Mouse (Mus musculus) MEL (cell line): Measurements from ENCODE around the gene Gale. TPM values are rescaled to one million over a fixed set of nuclear protein-coding genes. Genes with fewer than 3 reads are reported as not detected.

Experiments used
- DNase-seq: peaks from one replicate; pipeline ENCODE4 v3.0.0; 2011; ENCODE audit warnings: low read depth, low spot score
- H3K27ac ChIP-seq: 2 replicates; pipeline ENCODE4 v1.5.1; 2012; ENCODE audit warnings: low read depth, mild to moderate bottlenecking, control low read depth, low read length, moderate library complexity; ENCODE audit not compliant: control insufficient read depth
- H3K27me3 ChIP-seq, 2 experiments: fragments of 150-350 bp in 1 of 2; sonication (generic) in 1 of 2; 2 replicates each; pipeline ENCODE4 v1.6.1; 2012; ENCODE audit warnings: low read length in 2 of 2, mild to moderate bottlenecking in 2 of 2, improper control_type of control experiment in 1 of 2, moderate library complexity in 1 of 2; ENCODE audit not compliant: insufficient read depth in 2 of 2, control insufficient read depth in 1 of 2
- H3K36me3 ChIP-seq, 2 experiments: 2 replicates each; pipeline ENCODE4 v1.6.1; 2012 to 2014; ENCODE audit warnings: low read length in 2 of 2, improper control_type of control experiment in 1 of 2, inconsistent platforms in 1 of 2, mild to moderate bottlenecking in 1 of 2; ENCODE audit not compliant: insufficient read depth in 2 of 2, control insufficient read depth in 1 of 2
- H3K4me1 ChIP-seq, 2 experiments: fragments of 150-350 bp in 1 of 2; sonication (generic) in 1 of 2; 2 replicates each; pipeline ENCODE4 v1.6.1; 2012; ENCODE audit warnings: low read length in 2 of 2, improper control_type of control experiment in 1 of 2, mild to moderate bottlenecking in 1 of 2; ENCODE audit not compliant: insufficient read depth in 2 of 2, control insufficient read depth in 1 of 2
- H3K4me3 ChIP-seq, 2 experiments: fragments of 150-350 bp in 1 of 2; sonication (generic) in 1 of 2; 2 replicates each; pipeline ENCODE4 v1.5.1; 2012; ENCODE audit warnings: low read depth in 2 of 2, low read length in 2 of 2, mild to moderate bottlenecking in 2 of 2, moderate library complexity in 2 of 2, control low read depth in 1 of 2, improper control_type of control experiment in 1 of 2; ENCODE audit not compliant: control insufficient read depth in 1 of 2, insufficient read depth in 1 of 2
- H3K79me2 ChIP-seq: 2 replicates; pipeline ENCODE4 v1.6.1; 2012; ENCODE audit warnings: mild to moderate bottlenecking, low read length, moderate library complexity; ENCODE audit not compliant: control insufficient read depth, poor library complexity, insufficient read depth
- H3K9ac ChIP-seq: 2 replicates; pipeline ENCODE4 v1.6.1; 2012; ENCODE audit warnings: low read depth, mild to moderate bottlenecking, control low read depth, low read length, moderate library complexity; ENCODE audit not compliant: control insufficient read depth, poor library complexity, severe bottlenecking
- H3K9me3 ChIP-seq: fragments of 150-350 bp; sonication (generic); replicated peaks from 2 replicates; pipeline ENCODE4 v1.6.1; 2012; ENCODE audit warnings: mild to moderate bottlenecking, low read length, improper control_type of control experiment, moderate library complexity; ENCODE audit not compliant: insufficient read depth
- E2F4 ChIP-seq: IDR thresholded peaks from 2 replicates; pipeline ENCODE4 v1.6.1; 2011; ENCODE audit warnings: low read depth, low read length, improper control_type of control experiment, borderline replicate concordance
- ELF1 ChIP-seq: IDR thresholded peaks from 2 replicates; pipeline ENCODE4 v1.6.1; 2014; ENCODE audit warnings: low read depth, mild to moderate bottlenecking, inconsistent platforms, low read length, improper control_type of control experiment, moderate library complexity
- EP300 ChIP-seq, 2 experiments: IDR thresholded peaks; 2 replicates each; pipeline ENCODE4 v1.6.1; 2011; ENCODE audit warnings: improper control_type of control experiment in 2 of 2, low read length in 2 of 2, low read depth in 1 of 2, mild to moderate bottlenecking in 1 of 2
- GABPA ChIP-seq: IDR thresholded peaks from 2 replicates; pipeline ENCODE4 v1.6.1; 2012; ENCODE audit warnings: low read depth, mild to moderate bottlenecking, inconsistent platforms, low read length, improper control_type of control experiment, moderate library complexity
- KAT2A ChIP-seq: conservative IDR thresholded peaks from 2 replicates; pipeline ENCODE4 v1.6.1; 2012; ENCODE audit warnings: low read depth, low read length, improper control_type of control experiment, inconsistent platforms
- MAX ChIP-seq: IDR thresholded peaks from 2 replicates; pipeline ENCODE4 v1.6.1; 2011; ENCODE audit warnings: low read length, improper control_type of control experiment
- MEF2A ChIP-seq: IDR thresholded peaks from 2 replicates; pipeline ENCODE4 v1.6.1; 2014; ENCODE audit warnings: low read depth, mild to moderate bottlenecking, inconsistent platforms, low read length, improper control_type of control experiment; ENCODE audit not compliant: poor library complexity, insufficient replicate concordance, severe bottlenecking; ENCODE audit errors: extremely low read depth
- MXI1 ChIP-seq: IDR thresholded peaks from 2 replicates; pipeline ENCODE4 v1.6.1; 2011; ENCODE audit warnings: mild to moderate bottlenecking, low read depth, low read length, improper control_type of control experiment
- MYC ChIP-seq: IDR thresholded peaks from 2 replicates; pipeline ENCODE4 v1.6.1; 2011; ENCODE audit warnings: low read depth, mild to moderate bottlenecking, low read length, improper control_type of control experiment, moderate library complexity
- NRF1 ChIP-seq: IDR thresholded peaks from 2 replicates; pipeline ENCODE4 v1.6.1; 2014; ENCODE audit warnings: low read depth, mild to moderate bottlenecking, inconsistent platforms, low read length, improper control_type of control experiment, moderate library complexity; ENCODE audit not compliant: poor library complexity, insufficient read depth, severe bottlenecking
- POLR2A ChIP-seq, 2 experiments: IDR thresholded peaks; 2 replicates each; pipeline ENCODE4 v1.6.1; 2011 to 2012; ENCODE audit warnings: low read length in 2 of 2, mild to moderate bottlenecking in 2 of 2, control low read depth in 1 of 2, improper control_type of control experiment in 1 of 2, low read depth in 1 of 2, moderate library complexity in 1 of 2; ENCODE audit not compliant: control insufficient read depth in 1 of 2, insufficient read depth in 1 of 2, poor library complexity in 1 of 2
- POLR2AphosphoS2 ChIP-seq: IDR thresholded peaks from 2 replicates; pipeline ENCODE4 v1.6.1; 2011; ENCODE audit warnings: low read length, improper control_type of control experiment
- RAD21 ChIP-seq: IDR thresholded peaks from 2 replicates; pipeline ENCODE4 v1.6.1; 2011; ENCODE audit warnings: mild to moderate bottlenecking, low read depth, low read length, improper control_type of control experiment
- RCOR1 ChIP-seq: IDR thresholded peaks from 2 replicates; pipeline ENCODE4 v1.6.1; 2012; ENCODE audit warnings: low read depth, mild to moderate bottlenecking, inconsistent platforms, low read length, improper control_type of control experiment
- SIN3A ChIP-seq: IDR thresholded peaks from 2 replicates; pipeline ENCODE4 v1.6.1; 2012; ENCODE audit warnings: low read length, improper control_type of control experiment, inconsistent platforms
- SMC3 ChIP-seq: IDR thresholded peaks from 2 replicates; pipeline ENCODE4 v1.6.1; 2011; ENCODE audit warnings: low read depth, low read length, improper control_type of control experiment
- TAL1 ChIP-seq: IDR thresholded peaks from 2 replicates; pipeline ENCODE4 v1.6.1; 2012; ENCODE audit warnings: mild to moderate bottlenecking, inconsistent platforms, low read length, moderate library complexity, mixed read lengths
- TBP ChIP-seq: IDR thresholded peaks from 2 replicates; pipeline ENCODE4 v1.8.0; 2011; ENCODE audit warnings: low read depth, low read length, improper control_type of control experiment
- USF1 ChIP-seq: IDR thresholded peaks from 2 replicates; pipeline ENCODE4 v1.6.1; 2014; ENCODE audit warnings: low read depth, mild to moderate bottlenecking, inconsistent platforms, low read length, improper control_type of control experiment, moderate library complexity
- ZMIZ1 ChIP-seq: IDR thresholded peaks from 2 replicates; pipeline ENCODE4 v1.6.1; 2012; ENCODE audit warnings: low read depth, mild to moderate bottlenecking, inconsistent platforms, low read length, improper control_type of control experiment, moderate library complexity
- polyA plus RNA-seq, 2 experiments: library from polyadenylated mRNA; stranded (reverse) in 1 of 2; unstranded in 1 of 2; fragments of >175 nt in 1 of 2; fragments of >200 nt in 1 of 2; gene quantifications; 2 replicates each; pipeline versions ENCODE4 v1.2.1 to v1.2.4; 2012; ENCODE audit warnings: low replicate concordance in 2 of 2, low read depth in 1 of 2; ENCODE audit not compliant: insufficient read length in 2 of 2, insufficient read depth in 1 of 2, missing spikeins in 1 of 2
- total RNA-seq: library from RNA; depleted of rRNA; stranded (reverse); fragments of 300-350 nt; gene quantifications from 2 replicates; pipeline ENCODE4 v1.2.3, GENCODE M21; 2012; rRNA removed

The Gale gene
- total and polyA plus RNA-seq, 3 experiments, result 24.5 to 31.2 TPM; not detected in 1

- no peak for TF ChIP-seq MXI1
- TF ChIP-seq POLR2AphosphoS2, result no peak
- no peak for TF ChIP-seq TBP
- Histone ChIP-seq H3K27ac (no peak overlapping the region), H3K79me2 (peaks cover 9% of the 10 kb centered on the region), H3K36me3 (peaks cover 0 to 38% of the 10 kb centered on the region in 2 experiments; a peak in 2 of 4 replicates), H3K27me3 (no peaks in the 10 kb centered on the region), H3K4me1 (no peaks in the 10 kb centered on the region), H3K9me3 (no peaks in the 10 kb centered on the region), H3K4me3 (no peak overlapping the region), H3K9ac (no peak overlapping the region)
- DNase-seq, result no peak
Observed at GRCm38 (mm10) chr4:136010586-136010985, 47.1 kb downstream of the Gale start.

DNA sequence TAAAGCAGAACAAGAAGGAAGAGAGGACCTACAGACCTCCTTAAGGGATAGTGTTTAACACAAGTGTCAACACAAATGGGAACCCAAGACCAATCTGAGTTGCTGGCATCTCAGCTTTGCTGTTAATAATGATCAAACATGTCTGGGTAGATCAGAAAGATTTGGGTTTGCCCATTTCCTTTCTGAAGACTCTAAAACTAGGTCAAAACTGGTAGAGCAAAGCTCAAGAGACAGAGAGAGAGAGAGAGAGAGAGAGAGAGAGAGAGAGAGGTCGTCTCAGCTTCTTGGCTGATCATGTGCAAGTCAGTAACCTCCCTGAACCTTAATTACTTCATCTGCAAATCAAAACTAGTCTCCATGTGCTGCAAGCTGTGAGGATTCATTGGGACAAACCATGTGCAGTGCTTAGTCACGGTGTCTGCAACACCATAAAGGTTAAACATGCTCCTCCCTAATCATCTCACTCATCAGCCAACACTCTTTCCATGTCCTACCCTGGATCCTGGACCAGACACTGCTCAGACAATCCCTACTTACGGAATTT lies 52.6 kb downstream of the Gale start:
- Histone ChIP-seq H3K9ac (no peak overlapping the region), H3K36me3 (peaks cover 17 to 18% of the 10 kb centered on the region in 2 experiments), H3K4me1 (peaks cover 9 to 10% of the 10 kb centered on the region in 2 experiments), H3K27me3 (no peaks in the 10 kb centered on the region), H3K27ac (no peak overlapping the region), H3K4me3 (no peak overlapping the region), H3K79me2 (peaks cover 58% of the 10 kb centered on the region), H3K9me3 (no peaks in the 10 kb centered on the region)
- TF ChIP-seq KAT2A (no peak), SIN3A (no peak), EP300 (IDR thresholded peaks at IDR 0.05; ENCODE audit: low read depth in 1 of 2, low read length in 2 of 2) (no peak), MYC (no peak), RCOR1 (no peak), USF1 (no peak), ELF1 (no peak), SMC3 (no peak), E2F4 (no peak), MEF2A (no peak), MXI1 (no peak), POLR2A (IDR thresholded peaks at IDR 0.05; ENCODE audit: control insufficient read depth in 1 of 2, insufficient read depth in 1 of 2, low read depth in 1 of 2, low read length in 2 of 2, poor library complexity in 1 of 2) (no peak), ZMIZ1 (no peak), NRF1 (no peak), TBP (no peak), GABPA (no peak), MAX (no peak), TAL1 (no peak), RAD21 (no peak), POLR2AphosphoS2 (no peak)
- DNase-seq, result no peak

Other genes with a start within 250 kb of the Gale start
- gene Il22ra1, start 235.6 kb upstream of the Gale start, total RNA-seq, result not detected in 2 replicates
- under 1 TPM in 1 of 2 experiments, not detected in 1; 0.03 TPM for gene Il22ra1, start 235.6 kb upstream of the Gale start, polyA plus RNA-seq
- not detected in 2 replicates for gene Myom3, start 204.0 kb upstream of the Gale start, total RNA-seq
- not detected for gene Myom3, start 204.0 kb upstream of the Gale start, polyA plus RNA-seq
- gene Srsf10, start 108.0 kb upstream of the Gale start, total RNA-seq, result 129 and 142 TPM in 2 replicates
- 100 to 1,000 TPM; 222 to 361 TPM for gene Srsf10, start 108.0 kb upstream of the Gale start, polyA plus RNA-seq
- gene Pnrc2, start 89.9 kb upstream of the Gale start, total RNA-seq, result 49.8 and 50.7 TPM in 2 replicates
- 10 to 100 TPM; 48.0 to 76.3 TPM for gene Pnrc2, start 89.9 kb upstream of the Gale start, polyA plus RNA-seq
- gene Cnr2, start 68.3 kb upstream of the Gale start, total RNA-seq, result 9.8 and 10.2 TPM in 2 replicates
- gene Cnr2, start 68.3 kb upstream of the Gale start, polyA plus RNA-seq, result 1 to 10 TPM in 1 of 2 experiments, not detected in 1; 6.8 TPM
- gene Fuca1, start 43.0 kb upstream of the Gale start, total RNA-seq, result 26.8 and 33.7 TPM in 2 replicates
- gene Fuca1, start 43.0 kb upstream of the Gale start, polyA plus RNA-seq, result 10 to 100 TPM in 1 of 2 experiments, not detected in 1; 48.6 TPM
- 48.5 and 48.7 TPM in 2 replicates for gene Hmgcl, start 17.3 kb upstream of the Gale start, total RNA-seq
- 10 to 100 TPM in 1 of 2 experiments, not detected in 1; 66.5 TPM for gene Hmgcl, start 17.3 kb upstream of the Gale start, polyA plus RNA-seq
- 53.8 and 65.1 TPM in 2 replicates for gene Lypla2, start 8.9 kb downstream of the Gale start, total RNA-seq
- gene Lypla2, start 8.9 kb downstream of the Gale start, polyA plus RNA-seq, result 10 to 100 TPM in 1 of 2 experiments, not detected in 1; 95.6 TPM
- gene Pithd1, start 23.5 kb downstream of the Gale start, total RNA-seq, result 75.5 and 77.7 TPM in 2 replicates
- 10 to 100 TPM in 1 of 2 experiments, not detected in 1; 62.8 TPM for gene Pithd1, start 23.5 kb downstream of the Gale start, polyA plus RNA-seq
- gene Eloa, start 58.0 kb downstream of the Gale start, total RNA-seq, result 30.9 and 34.1 TPM in 2 replicates
- 10 to 100 TPM; 30.8 to 41.4 TPM for gene Eloa, start 58.0 kb downstream of the Gale start, polyA plus RNA-seq
- gene Rpl11, start 89.7 kb downstream of the Gale start, total RNA-seq, result 2,589 and 2,603 TPM in 2 replicates
- 1,000 to 10,000 TPM in 1 of 2 experiments, not detected in 1; 2,003 TPM for gene Rpl11, start 89.7 kb downstream of the Gale start, polyA plus RNA-seq
- gene Id3, start 179.8 kb downstream of the Gale start, total RNA-seq, result 0.16 and 0.27 TPM in 2 replicates
- gene Id3, start 179.8 kb downstream of the Gale start, polyA plus RNA-seq, result under 1 TPM in 1 of 2 experiments, not detected in 1; 0.17 TPM
- gene E2f2, start 208.7 kb downstream of the Gale start, total RNA-seq, result 11.2 and 12.3 TPM in 2 replicates
- gene E2f2, start 208.7 kb downstream of the Gale start, polyA plus RNA-seq, result 10 to 100 TPM in 1 of 2 experiments, not detected in 1; 25.4 TPM
- 0.03 and 0.04 TPM in 2 replicates for gene Asap3, start 242.6 kb downstream of the Gale start, total RNA-seq
- under 1 TPM in 1 of 2 experiments, not detected in 1; 0.33 TPM for gene Asap3, start 242.6 kb downstream of the Gale start, polyA plus RNA-seq